Mouse (Mus musculus): ENCODE measurements around the gene Clasp2. TPM values are rescaled to one million over a fixed set of nuclear protein-coding genes. Genes with fewer than 3 reads are reported as not detected.

The Clasp2 gene
- polyA plus RNA-seq, 1 experiment, result 43.7 TPM

- TF ChIP-seq CTCF (IDR thresholded peaks at IDR 0.05; ENCODE audit: borderline replicate concordance, insufficient read depth, low read length) (no peak), POLR2A (IDR thresholded peaks at IDR 0.05; ENCODE audit: low read depth, low read length) (no peak)
- H3K27ac ChIP-seq (ENCODE audit: insufficient read depth, low read length), result no peak overlapping the region
- H3K4me1 ChIP-seq (ENCODE audit: control insufficient read depth, insufficient read depth, low read length), result peaks cover 10% of the 10 kb centered on the region
- H3K4me3 ChIP-seq (ENCODE audit: insufficient read depth, low read length), result no peak overlapping the region
Measured at GRCm38 (mm10) chr9:113935638-113936037, 194.4 kb downstream of the Clasp2 start.

GRCm38 (mm10) chr9:113939063-113939850, 198.0 kb downstream of the Clasp2 start:
- H3K4me1 ChIP-seq (ENCODE audit: control insufficient read depth, insufficient read depth, low read length), result peaks cover 15% of the 10 kb centered on the region; the same call in 1 of the 2 replicates
- H3K4me3 ChIP-seq (ENCODE audit: insufficient read depth, low read length), result no peak overlapping the region
- no peak overlapping the region for H3K27ac ChIP-seq (ENCODE audit: insufficient read depth, low read length)
- no peak for TF ChIP-seq CTCF (IDR thresholded peaks at IDR 0.05; ENCODE audit: borderline replicate concordance, insufficient read depth, low read length)
- TF ChIP-seq POLR2A (IDR thresholded peaks at IDR 0.05; ENCODE audit: low read depth, low read length), result no peak

GRCm38 (mm10) chr9:113941103-113941805, 200.0 kb downstream of the Clasp2 start:
- peaks cover 11% of the 10 kb centered on the region; the same call in 1 of the 2 replicates for H3K4me1 ChIP-seq (ENCODE audit: control insufficient read depth, insufficient read depth, low read length)
- H3K4me3 ChIP-seq (ENCODE audit: insufficient read depth, low read length), result no peak overlapping the region
- H3K27ac ChIP-seq (ENCODE audit: insufficient read depth, low read length), result no peak overlapping the region
- TF ChIP-seq POLR2A (IDR thresholded peaks at IDR 0.05; ENCODE audit: low read depth, low read length), result no peak
- TF ChIP-seq CTCF (IDR thresholded peaks at IDR 0.05; ENCODE audit: borderline replicate concordance, insufficient read depth, low read length), result no peak

DNA sequence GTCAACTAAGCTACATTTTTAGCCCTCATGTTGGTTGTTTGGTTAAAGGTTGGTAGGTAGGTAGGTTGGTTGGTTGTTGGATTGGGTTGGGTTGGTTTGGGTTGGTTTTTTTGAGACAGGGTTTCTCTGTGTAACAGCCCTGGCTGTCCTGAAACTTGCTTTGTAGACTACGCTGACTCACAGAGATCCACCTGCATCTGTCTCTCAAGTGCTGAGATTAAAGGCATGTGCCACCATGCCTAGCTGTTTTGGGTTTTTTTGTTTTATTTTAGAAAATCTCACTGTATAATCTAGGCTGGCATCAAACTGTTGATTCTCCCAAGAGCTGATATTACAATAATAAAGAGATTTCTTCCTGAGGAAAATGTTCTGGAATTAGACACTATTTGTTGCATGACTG, 202.1 kb downstream of the Clasp2 start:
- Histone ChIP-seq H3K4me1 (ENCODE audit: control insufficient read depth, insufficient read depth, low read length) (peaks cover 11% of the 10 kb centered on the region; the same call in 1 of the 2 replicates), H3K27ac (ENCODE audit: insufficient read depth, low read length) (no peak overlapping the region), H3K4me3 (ENCODE audit: insufficient read depth, low read length) (no peak overlapping the region)
- TF ChIP-seq POLR2A (IDR thresholded peaks at IDR 0.05; ENCODE audit: low read depth, low read length), result no peak
- no peak for TF ChIP-seq CTCF (IDR thresholded peaks at IDR 0.05; ENCODE audit: borderline replicate concordance, insufficient read depth, low read length)

GRCm38 (mm10) chr9:113947216-113947615, 205.9 kb downstream of the Clasp2 start:
- Histone ChIP-seq H3K27ac (ENCODE audit: insufficient read depth, low read length) (no peak overlapping the region), H3K4me1 (ENCODE audit: control insufficient read depth, insufficient read depth, low read length) (0 out of 2 replicates have a peak, but pooled peaks cover 6% of the 10 kb centered on the region), H3K4me3 (ENCODE audit: insufficient read depth, low read length) (no peak overlapping the region)
- no peak for TF ChIP-seq POLR2A (IDR thresholded peaks at IDR 0.05; ENCODE audit: low read depth, low read length)
- TF ChIP-seq CTCF (IDR thresholded peaks at IDR 0.05; ENCODE audit: borderline replicate concordance, insufficient read depth, low read length), result no peak

DNA sequence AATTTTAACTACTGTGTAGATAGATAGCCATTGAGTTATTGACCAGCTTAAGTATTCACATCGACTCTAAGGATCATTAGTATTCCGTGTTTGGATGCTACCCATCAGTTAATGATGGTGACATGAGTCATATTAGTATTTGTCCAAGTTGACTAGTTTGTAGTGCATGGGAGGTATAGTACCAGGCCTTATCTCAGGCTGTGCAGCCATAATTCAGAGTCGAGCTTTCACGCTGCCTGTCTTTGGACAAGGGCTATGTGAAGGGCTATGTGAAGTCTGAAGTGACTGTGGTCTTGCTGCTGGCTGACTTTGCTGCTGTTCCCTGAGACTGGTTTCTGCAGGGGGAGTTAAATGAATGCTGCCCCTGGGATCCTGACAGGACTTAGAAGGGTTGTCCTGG, 216.5 kb downstream of the Clasp2 start:
- Histone ChIP-seq H3K4me1 (ENCODE audit: control insufficient read depth, insufficient read depth, low read length) (no peaks in the 10 kb centered on the region), H3K27ac (ENCODE audit: insufficient read depth, low read length) (no peak overlapping the region), H3K4me3 (ENCODE audit: insufficient read depth, low read length) (no peak overlapping the region)
- TF ChIP-seq POLR2A (IDR thresholded peaks at IDR 0.05; ENCODE audit: low read depth, low read length), result no peak
- TF ChIP-seq CTCF (IDR thresholded peaks at IDR 0.05; ENCODE audit: borderline replicate concordance, insufficient read depth, low read length), result no peak

DNA sequence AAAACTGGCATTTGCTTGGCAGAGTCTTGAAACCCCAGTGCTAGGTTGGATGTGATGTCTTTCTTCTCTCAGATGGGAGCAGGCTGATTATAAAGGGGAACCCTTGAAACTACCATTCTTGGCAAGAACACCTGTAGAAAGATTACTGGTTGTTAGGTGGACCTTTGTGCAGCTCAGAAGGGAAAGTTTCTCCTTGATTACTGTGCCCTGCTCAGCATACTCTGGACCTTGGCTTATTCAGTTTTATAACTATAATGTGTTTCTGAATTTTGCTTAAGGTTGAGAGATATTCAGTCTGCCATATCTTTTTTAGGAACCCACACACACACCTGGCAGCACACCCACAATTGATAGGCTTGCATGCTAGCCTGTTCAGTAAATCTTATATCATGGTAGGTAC, 222.4 kb downstream of the Clasp2 start:
- no peak for TF ChIP-seq POLR2A (IDR thresholded peaks at IDR 0.05; ENCODE audit: low read depth, low read length)
- no peak for TF ChIP-seq CTCF (IDR thresholded peaks at IDR 0.05; ENCODE audit: borderline replicate concordance, insufficient read depth, low read length)
- Histone ChIP-seq H3K27ac (ENCODE audit: insufficient read depth, low read length) (no peak overlapping the region), H3K4me1 (ENCODE audit: control insufficient read depth, insufficient read depth, low read length) (no peaks in the 10 kb centered on the region), H3K4me3 (ENCODE audit: insufficient read depth, low read length) (no peak overlapping the region)

- Histone ChIP-seq H3K27ac (ENCODE audit: insufficient read depth, low read length) (no peak overlapping the region), H3K4me3 (ENCODE audit: insufficient read depth, low read length) (no peak overlapping the region), H3K4me1 (ENCODE audit: control insufficient read depth, insufficient read depth, low read length) (no peaks in the 10 kb centered on the region)
- TF ChIP-seq CTCF (IDR thresholded peaks at IDR 0.05; ENCODE audit: borderline replicate concordance, insufficient read depth, low read length) (no peak), POLR2A (IDR thresholded peaks at IDR 0.05; ENCODE audit: low read depth, low read length) (no peak)
Measured at GRCm38 (mm10) chr9:113964415-113964814, 223.1 kb downstream of the Clasp2 start.

- Histone ChIP-seq H3K4me3 (ENCODE audit: insufficient read depth, low read length) (no peak overlapping the region), H3K4me1 (ENCODE audit: control insufficient read depth, insufficient read depth, low read length) (no peaks in the 10 kb centered on the region), H3K27ac (ENCODE audit: insufficient read depth, low read length) (no peak overlapping the region)
- TF ChIP-seq CTCF (IDR thresholded peaks at IDR 0.05; ENCODE audit: borderline replicate concordance, insufficient read depth, low read length) (no peak), POLR2A (IDR thresholded peaks at IDR 0.05; ENCODE audit: low read depth, low read length) (no peak)
Measured at GRCm38 (mm10) chr9:113966838-113967237, 225.6 kb downstream of the Clasp2 start.

DNA sequence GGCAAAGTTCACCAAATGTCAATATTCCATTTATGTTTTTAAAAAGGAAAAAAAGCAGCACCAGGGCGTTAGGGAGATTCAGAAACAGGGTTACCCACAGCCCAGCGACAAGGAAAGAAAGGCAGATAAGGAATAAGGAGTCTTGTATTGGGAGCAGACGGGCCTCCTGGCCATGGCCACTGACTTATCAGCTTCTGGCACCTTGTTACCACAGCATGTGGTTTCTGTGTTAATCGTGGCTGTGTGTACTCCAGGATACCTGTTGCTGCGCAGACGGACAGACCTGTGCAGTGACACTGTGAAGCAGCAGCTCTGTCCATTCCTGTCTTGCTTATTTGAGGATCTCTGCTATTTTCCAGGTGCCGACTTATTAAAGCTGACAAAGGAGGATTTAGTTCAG, 227.7 kb downstream of the Clasp2 start:
- no peak overlapping the region for H3K4me3 ChIP-seq (ENCODE audit: insufficient read depth, low read length)
- H3K4me1 ChIP-seq (ENCODE audit: control insufficient read depth, insufficient read depth, low read length), result no peaks in the 10 kb centered on the region
- no peak overlapping the region for H3K27ac ChIP-seq (ENCODE audit: insufficient read depth, low read length)
- TF ChIP-seq CTCF (IDR thresholded peaks at IDR 0.05; ENCODE audit: borderline replicate concordance, insufficient read depth, low read length) (no peak), POLR2A (IDR thresholded peaks at IDR 0.05; ENCODE audit: low read depth, low read length) (no peak)

Other genes starting within 250 kb of the Clasp2 start
- gene Pdcd6ip, start 33.2 kb upstream of the Clasp2 start, polyA plus RNA-seq (2011; ENCODE audit: insufficient read length, low read depth, missing spikeins), result 169 and 193 TPM in 2 replicates
- 77.1 and 96.4 TPM in 2 replicates for gene Ubp1, start 189.5 kb downstream of the Clasp2 start, polyA plus RNA-seq (2011; ENCODE audit: insufficient read length, low read depth, missing spikeins)

Measured in embryonic fibroblast, embryonic 13.5 days (primary cell).